Mouse (Mus musculus): ENCODE data around the gene Alg14.

DNA sequence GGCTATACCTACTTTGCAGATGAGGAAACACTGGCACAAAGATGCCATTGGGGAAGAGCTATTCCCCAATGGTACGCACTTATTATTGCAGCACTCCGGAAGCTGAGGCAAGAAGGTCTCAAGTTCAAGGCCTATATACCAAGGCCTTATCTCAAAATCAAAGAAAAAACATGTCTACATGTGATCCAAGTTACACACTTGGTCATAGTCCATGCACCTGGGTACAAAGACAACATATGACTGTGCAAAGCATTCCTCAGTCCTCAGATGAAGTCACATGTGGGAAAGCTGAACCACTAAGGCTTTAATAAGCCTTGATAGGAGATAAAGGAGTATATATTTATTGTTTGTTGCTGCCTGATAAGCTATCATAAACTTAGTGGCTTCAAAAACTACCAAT lies 17.6 kb upstream of the Alg14 start:
- TF ChIP-seq EP300 (IDR thresholded peaks at IDR 0.05; ENCODE audit: low read length) (no peak), MAX (IDR thresholded peaks at IDR 0.05; ENCODE audit: low read length) (no peak), ETS1 (conservative IDR thresholded peaks at IDR 0.05; ENCODE audit: low read depth, low read length) (no peak), MXI1 (IDR thresholded peaks at IDR 0.05; ENCODE audit: low read depth, low read length) (no peak), POLR2A (IDR thresholded peaks at IDR 0.05; ENCODE audit: low read depth, low read length) (no peak)
